Mouse (Mus musculus): ENCODE results near the gene Dram2. TPM values are rescaled to one million over a fixed set of nuclear protein-coding genes. Genes with fewer than 3 reads are reported as not detected.

Dram2 gene
- total and polyA plus RNA-seq, 3 experiments, result 16.7 to 20.1 TPM; not detected in 1

DNA sequence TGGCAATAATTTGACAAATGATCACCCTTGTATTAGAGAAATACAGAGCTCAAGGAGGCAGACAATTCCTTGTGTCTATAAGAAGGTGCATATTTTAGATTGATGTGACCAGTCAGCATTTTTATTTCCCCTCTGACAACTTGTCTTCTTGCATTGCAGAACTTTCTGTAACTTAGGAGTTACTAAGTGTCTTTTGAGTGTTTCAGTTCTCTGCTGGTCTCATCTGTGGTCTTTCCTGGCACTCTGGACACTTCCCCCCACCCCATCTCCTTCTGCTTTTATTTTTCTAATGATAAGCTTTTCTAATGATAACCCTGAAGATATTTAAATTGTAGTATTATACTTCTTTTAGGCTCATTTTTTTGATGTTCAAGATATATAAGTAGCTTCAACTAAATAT, 10.7 kb downstream of the Dram2 start:
- H3K79me2 ChIP-seq (ENCODE audit: control insufficient read depth, insufficient read depth, low read length, poor library complexity), result no peaks in the 10 kb centered on the region
- no peak overlapping the region for H3K9ac ChIP-seq (ENCODE audit: control insufficient read depth, low read depth, low read length, poor library complexity, severe bottlenecking)
- H3K4me3 ChIP-seq (ENCODE audit: control insufficient read depth in 1 of 2, insufficient read depth in 1 of 2, low read depth in 2 of 2, low read length in 2 of 2), result no peak overlapping the region
- TF ChIP-seq POLR2AphosphoS5 (IDR thresholded peaks at IDR 0.05; ENCODE audit: borderline replicate concordance, low read depth, low read length), result no peak
- no peak for TF ChIP-seq POLR2A (IDR thresholded peaks at IDR 0.05; ENCODE audit: control insufficient read depth in 1 of 2, insufficient read depth in 1 of 2, low read depth in 1 of 2, low read length in 2 of 2, poor library complexity in 1 of 2)
- TF ChIP-seq SIN3A (IDR thresholded peaks at IDR 0.05; ENCODE audit: low read length), result no peak
- no peak for TF ChIP-seq MYC (IDR thresholded peaks at IDR 0.05; ENCODE audit: low read depth, low read length)
- no peak for TF ChIP-seq MYB (IDR thresholded peaks at IDR 0.05; ENCODE audit: low read depth, low read length)
- no peak for TF ChIP-seq CHD2 (IDR thresholded peaks at IDR 0.05; ENCODE audit: low read length)
- TF ChIP-seq CTCF (IDR thresholded peaks at IDR 0.05 in 2 of 3, conservative IDR thresholded peaks at IDR 0.05 in 1 of 3; ENCODE audit: control insufficient read depth in 1 of 3, insufficient read depth in 1 of 3, low read depth in 2 of 3, low read length in 3 of 3, poor library complexity in 1 of 3, severe bottlenecking in 1 of 3), result no peak
- TF ChIP-seq ZKSCAN1 (IDR thresholded peaks at IDR 0.05; ENCODE audit: low read depth, low read length), result no peak
- no peak for TF ChIP-seq USF1 (IDR thresholded peaks at IDR 0.05; ENCODE audit: low read depth, low read length)
- TF ChIP-seq KAT2A (conservative IDR thresholded peaks at IDR 0.05; ENCODE audit: low read depth, low read length), result no peak
- no peak for TF ChIP-seq HCFC1 (IDR thresholded peaks at IDR 0.05; ENCODE audit: low read depth, low read length)
- no peaks in the 10 kb centered on the region for H3K27me3 ChIP-seq (ENCODE audit: control insufficient read depth in 1 of 2, insufficient read depth in 2 of 2, low read length in 2 of 2)
- H3K4me1 ChIP-seq (ENCODE audit: control insufficient read depth in 1 of 2, insufficient read depth in 2 of 2, low read length in 2 of 2), result peaks cover 0 to 5% of the 10 kb centered on the region in 2 experiments; a peak in 2 of 4 replicates
- H3K27ac ChIP-seq (ENCODE audit: control insufficient read depth, low read depth, low read length), result no peak overlapping the region
- H3K36me3 ChIP-seq (ENCODE audit: control insufficient read depth in 1 of 2, insufficient read depth in 2 of 2, low read length in 2 of 2), result peaks cover 0 to 7% of the 10 kb centered on the region in 2 experiments
- no peaks in the 10 kb centered on the region for H3K9me3 ChIP-seq (replicated peaks; ENCODE audit: insufficient read depth, low read length)
- no peak for DNase-seq (ENCODE audit: low read depth, low spot score)

DNA sequence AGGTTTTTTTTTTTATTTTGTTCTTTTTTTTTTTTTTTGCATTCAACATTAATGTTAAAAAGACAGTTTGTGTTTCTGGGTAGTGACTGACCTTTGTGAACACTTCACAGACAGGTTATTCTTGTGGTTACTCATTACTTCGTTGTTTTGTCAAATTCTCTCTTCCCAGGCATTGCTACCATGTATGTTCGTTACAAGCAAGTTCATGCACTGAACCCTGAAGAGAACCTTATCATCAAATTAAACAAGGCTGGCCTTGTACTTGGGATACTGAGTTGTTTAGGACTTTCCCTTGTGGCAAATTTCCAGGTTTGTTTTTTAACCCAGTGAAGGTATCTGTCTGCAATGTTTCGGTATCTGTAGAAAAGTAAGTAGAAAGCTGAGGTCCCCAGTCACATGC, 18.3 kb downstream of the Dram2 start:
- Histone ChIP-seq H3K4me1 (ENCODE audit: control insufficient read depth in 1 of 2, insufficient read depth in 2 of 2, low read length in 2 of 2) (no peaks in the 10 kb centered on the region), H3K9ac (ENCODE audit: control insufficient read depth, low read depth, low read length, poor library complexity, severe bottlenecking) (no peak overlapping the region), H3K36me3 (ENCODE audit: control insufficient read depth in 1 of 2, insufficient read depth in 2 of 2, low read length in 2 of 2) (no peaks in the 10 kb centered on the region; a peak in 1 of 4 replicates), H3K27me3 (ENCODE audit: control insufficient read depth in 1 of 2, insufficient read depth in 2 of 2, low read length in 2 of 2) (no peaks in the 10 kb centered on the region), H3K4me3 (ENCODE audit: control insufficient read depth in 1 of 2, insufficient read depth in 1 of 2, low read depth in 2 of 2, low read length in 2 of 2) (no peak overlapping the region), H3K9me3 (replicated peaks; ENCODE audit: insufficient read depth, low read length) (no peaks in the 10 kb centered on the region), H3K27ac (ENCODE audit: control insufficient read depth, low read depth, low read length) (no peak overlapping the region), H3K79me2 (ENCODE audit: control insufficient read depth, insufficient read depth, low read length, poor library complexity) (no peaks in the 10 kb centered on the region)
- no peak for TF ChIP-seq SIN3A (IDR thresholded peaks at IDR 0.05; ENCODE audit: low read length)
- TF ChIP-seq KAT2A (conservative IDR thresholded peaks at IDR 0.05; ENCODE audit: low read depth, low read length), result no peak
- no peak for TF ChIP-seq MXI1 (IDR thresholded peaks at IDR 0.05; ENCODE audit: low read depth, low read length)
- TF ChIP-seq ELF1 (IDR thresholded peaks at IDR 0.05; ENCODE audit: low read depth, low read length), result no peak
- TF ChIP-seq POLR2A (IDR thresholded peaks at IDR 0.05; ENCODE audit: control insufficient read depth in 1 of 2, insufficient read depth in 1 of 2, low read depth in 1 of 2, low read length in 2 of 2, poor library complexity in 1 of 2), result no peak
- TF ChIP-seq ZNF384 (IDR thresholded peaks at IDR 0.05; ENCODE audit: low read depth, low read length), result no peak
- no peak for TF ChIP-seq CHD2 (IDR thresholded peaks at IDR 0.05; ENCODE audit: low read length)
- no peak for TF ChIP-seq BHLHE40 (IDR thresholded peaks at IDR 0.05; ENCODE audit: borderline replicate concordance, low read depth, low read length)
- no peak for TF ChIP-seq ETS1 (IDR thresholded peaks at IDR 0.05; ENCODE audit: low read depth, low read length)
- no peak for TF ChIP-seq MAZ (IDR thresholded peaks at IDR 0.05; ENCODE audit: low read depth, low read length)
- TF ChIP-seq CTCF (IDR thresholded peaks at IDR 0.05 in 2 of 3, conservative IDR thresholded peaks at IDR 0.05 in 1 of 3; ENCODE audit: control insufficient read depth in 1 of 3, insufficient read depth in 1 of 3, low read depth in 2 of 3, low read length in 3 of 3, poor library complexity in 1 of 3, severe bottlenecking in 1 of 3), result no peak
- TF ChIP-seq MYB (IDR thresholded peaks at IDR 0.05; ENCODE audit: low read depth, low read length), result no peak
- TF ChIP-seq TBP (IDR thresholded peaks at IDR 0.05; ENCODE audit: low read depth, low read length), result no peak
- no peak for TF ChIP-seq POLR2AphosphoS5 (IDR thresholded peaks at IDR 0.05; ENCODE audit: borderline replicate concordance, low read depth, low read length)
- TF ChIP-seq GATA1 (IDR thresholded peaks at IDR 0.05; ENCODE audit: low read depth, low read length), result no peak
- TF ChIP-seq USF1 (IDR thresholded peaks at IDR 0.05; ENCODE audit: low read depth, low read length), result no peak
- DNase-seq (ENCODE audit: low read depth, low spot score), result no peak

Data from MEL (cell line).